Mouse (Mus musculus): ENCODE results near the gene Cyp4f39.

GRCm38 (mm10) chr17:32494601-32495000 is 42.1 kb downstream of the Cyp4f39 start:
- peak; percentile 72 for TF ChIP-seq CTCF (IDR thresholded peaks at IDR 0.05; ENCODE audit: extremely low read depth, insufficient read depth, low read length)
- TF ChIP-seq POLR2A (IDR thresholded peaks at IDR 0.05; ENCODE audit: extremely low read depth, insufficient read depth, low read length) = no peak

Data from cortical plate, adult 2 months (tissue).